Mouse (Mus musculus) E14TG2a.4 (cell line): Measurements from ENCODE around the gene Tex33.

Source experiments
- CTCF ChIP-seq: conservative IDR thresholded peaks from 2 replicates; pipeline ENCODE4 v1.5.1; 2014; ENCODE audit warnings: low read length
- NANOG ChIP-seq: IDR thresholded peaks from 2 replicates; pipeline ENCODE4 v1.6.1; 2014; ENCODE audit warnings: borderline replicate concordance, low read length, mixed read lengths

GRCm38 (mm10) chr15:78377859-78378258 is 17.9 kb downstream of the Tex33 start:
- TF ChIP-seq CTCF (no peak), NANOG (no peak)
